Mouse (Mus musculus): ENCODE results near the gene Tarbp1.
"Not testable (repeated sequence)": the region's sequence is repeated elsewhere in the genome, so short reads cannot be mapped to it uniquely, and the experiment has no call there.

The Tarbp1 gene

DNA sequence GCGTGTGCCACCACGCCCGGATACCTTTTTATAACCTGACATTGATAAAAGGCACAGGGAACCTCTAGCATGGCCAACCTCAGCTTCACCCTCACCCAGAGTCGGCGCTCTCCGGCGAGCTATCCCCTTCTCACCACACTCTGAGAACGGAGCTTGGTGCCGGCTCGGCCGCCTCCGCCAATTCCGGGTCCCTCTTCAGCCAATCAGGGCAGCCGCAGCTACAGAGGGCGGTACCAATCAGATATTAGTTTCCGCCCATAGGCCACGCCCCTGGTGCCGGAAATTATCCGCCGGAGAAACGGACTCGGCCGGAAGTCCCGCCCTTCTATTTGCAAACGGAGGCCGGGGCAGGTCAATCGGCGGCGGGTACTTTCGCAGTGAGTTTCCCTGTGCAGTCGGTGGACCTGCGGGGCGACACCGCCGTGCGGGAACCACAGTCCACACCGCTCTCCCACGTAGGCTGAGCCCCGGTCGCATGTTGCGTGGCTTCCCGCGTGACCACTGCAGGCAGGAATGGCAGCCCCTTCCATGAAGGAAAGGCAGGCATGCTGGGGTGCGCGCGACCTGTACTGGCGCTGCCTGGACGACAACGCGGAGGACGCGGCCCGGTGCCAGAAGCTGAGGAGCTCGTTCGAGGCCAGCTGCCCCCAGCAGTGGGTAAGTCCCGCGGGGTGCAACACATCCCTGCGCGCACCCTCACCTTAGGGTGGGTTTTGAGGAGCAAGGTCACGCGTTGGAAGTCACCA, 52.5 kb downstream of the Tarbp1 start, which contains the start of gene Coa6:
Gene Coa6, plus strand, starts transcription at position 342 of the 746 bp plus-strand sequence.
- peak; percentile 96 to 98 for DNase-seq (ENCODE audit: low read depth in 2 of 2, low spot score in 2 of 2)

DNA sequence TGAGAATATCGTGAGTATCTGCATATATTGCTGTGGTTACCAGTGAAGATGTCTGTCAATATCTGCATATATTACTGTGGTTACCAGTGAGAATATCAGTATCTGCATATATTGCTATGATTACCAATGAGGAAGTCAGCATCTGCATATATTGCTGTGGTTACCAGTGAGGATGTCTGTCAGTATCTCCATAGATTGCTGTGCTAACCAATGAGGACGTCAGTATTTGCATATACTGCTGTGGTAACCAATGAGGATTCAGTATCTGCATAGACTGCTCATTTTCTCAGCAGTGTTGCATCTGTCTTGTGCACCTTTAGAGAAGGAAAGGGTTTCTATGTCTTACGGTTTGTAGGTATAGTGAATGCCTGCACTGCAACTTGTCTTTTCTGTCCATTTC, 54.0 kb downstream of the Tarbp1 start:
- no peak for DNase-seq (ENCODE audit: low read depth in 2 of 2, low spot score in 2 of 2)

DNA sequence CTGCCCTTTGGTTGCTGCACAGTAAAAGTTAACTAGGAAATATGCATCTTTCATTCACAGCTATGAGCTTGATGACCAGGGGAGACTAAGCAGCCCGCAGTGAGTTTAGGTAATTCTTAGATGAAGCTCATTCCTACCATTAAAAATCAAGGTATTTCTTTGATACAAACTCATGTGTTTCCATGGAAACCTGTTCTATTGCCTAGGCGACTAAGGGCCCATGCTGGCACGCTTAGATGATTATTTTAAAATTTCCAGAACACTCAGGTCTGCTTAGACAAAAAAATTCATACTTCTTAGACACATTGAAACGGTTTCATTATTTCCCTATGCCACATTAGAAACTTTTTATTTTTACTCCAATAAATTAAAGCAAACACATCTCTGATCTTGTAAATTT, 69.8 kb downstream of the Tarbp1 start:
- no peak for DNase-seq (ENCODE audit: low read depth in 2 of 2, low spot score in 2 of 2)

DNA sequence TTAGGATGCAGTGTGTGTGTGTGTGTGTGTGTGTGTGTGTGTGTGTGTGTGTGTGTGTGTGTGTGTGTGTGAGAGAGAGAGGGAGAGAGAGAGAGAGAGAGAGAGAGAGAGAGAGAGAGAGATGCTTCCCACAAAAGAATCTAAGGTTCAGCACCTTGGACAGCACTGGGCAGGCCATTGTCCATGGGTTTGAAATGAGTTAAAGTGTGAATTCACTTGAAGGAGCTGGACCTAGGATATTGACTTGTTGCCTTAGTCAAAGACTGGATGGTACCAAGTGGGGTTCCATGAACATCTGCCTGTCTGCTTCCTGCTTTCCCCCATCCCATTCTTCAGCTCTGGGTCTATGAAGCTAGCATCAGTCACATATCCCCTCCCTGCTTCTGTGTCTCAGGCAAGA, 70.3 kb downstream of the Tarbp1 start:
- not testable (repeated sequence) for DNase-seq (ENCODE audit: low read depth in 2 of 2, low spot score in 2 of 2)

DNA sequence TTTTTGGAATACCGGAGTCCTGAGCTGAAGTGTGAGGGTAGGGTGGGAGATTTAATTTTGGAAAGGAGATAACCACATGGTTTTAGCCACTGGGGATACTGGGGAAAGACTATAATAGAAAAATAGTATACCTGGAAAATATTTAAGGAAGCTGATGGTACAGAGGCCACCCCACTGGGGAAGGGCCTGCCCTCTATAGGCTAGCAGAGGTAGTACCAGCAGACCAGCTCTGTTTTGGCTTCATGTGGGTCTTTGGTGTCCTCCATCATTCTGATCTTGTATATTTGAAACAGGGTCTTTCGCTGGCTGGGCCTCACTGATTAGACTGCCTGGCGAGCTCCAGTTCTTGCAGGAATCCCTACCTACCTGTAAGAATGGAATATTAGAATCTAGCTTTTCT, 76.5 kb downstream of the Tarbp1 start:
- DNase-seq (ENCODE audit: low read depth in 2 of 2, low spot score in 2 of 2) = no peak

- no peak for DNase-seq (ENCODE audit: low read depth in 2 of 2, low spot score in 2 of 2)
Observed at GRCm38 (mm10) chr8:126395917-126396316, 78.9 kb downstream of the Tarbp1 start.

- DNase-seq (ENCODE audit: low read depth in 2 of 2, low spot score in 2 of 2) = no peak
Observed at GRCm38 (mm10) chr8:126395386-126395785, 79.5 kb downstream of the Tarbp1 start.

GRCm38 (mm10) chr8:126391541-126391940, 83.3 kb downstream of the Tarbp1 start:
- no peak for DNase-seq (ENCODE audit: low read depth in 2 of 2, low spot score in 2 of 2)

DNA sequence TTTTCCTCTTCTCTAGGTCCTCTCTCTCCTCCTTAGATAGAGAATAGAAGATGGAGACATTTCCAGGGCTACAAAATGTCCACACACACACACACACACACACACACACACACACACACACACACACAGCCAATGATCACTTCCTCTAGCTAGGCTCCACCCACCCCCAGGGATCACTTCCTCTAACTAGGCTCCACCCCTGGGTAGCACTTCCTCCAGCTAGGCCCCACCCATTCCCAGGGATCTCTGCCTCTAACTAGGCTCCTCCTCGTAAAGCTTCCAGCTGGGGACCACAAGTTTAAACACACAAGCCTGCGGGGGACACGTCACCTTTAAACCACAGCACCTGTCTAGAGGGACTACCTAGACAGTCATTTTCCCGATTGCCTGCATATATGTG, 87.3 kb downstream of the Tarbp1 start:
- no peak for DNase-seq (ENCODE audit: low read depth in 2 of 2, low spot score in 2 of 2)

DNA sequence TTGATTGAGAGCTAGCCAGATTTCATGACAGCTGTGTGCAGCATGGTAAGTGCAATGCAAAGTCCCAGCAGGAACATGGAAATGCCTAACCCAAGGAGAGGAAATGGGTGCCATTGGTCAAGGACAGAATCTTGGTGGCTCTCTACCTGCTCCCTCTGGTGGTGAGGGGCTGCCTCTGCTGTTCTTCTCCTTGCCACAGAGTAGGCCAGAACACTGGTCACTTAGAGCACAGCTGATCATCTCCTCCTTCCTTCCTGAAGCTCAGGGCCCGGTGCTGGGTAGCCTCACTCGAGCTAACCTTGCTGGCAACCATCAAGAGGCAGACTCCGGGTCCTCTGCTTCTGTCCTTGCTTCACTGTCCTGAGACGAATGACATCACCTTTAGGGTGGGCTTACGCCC, 92.1 kb downstream of the Tarbp1 start:
- no peak for DNase-seq (ENCODE audit: low read depth in 2 of 2, low spot score in 2 of 2)

DNA sequence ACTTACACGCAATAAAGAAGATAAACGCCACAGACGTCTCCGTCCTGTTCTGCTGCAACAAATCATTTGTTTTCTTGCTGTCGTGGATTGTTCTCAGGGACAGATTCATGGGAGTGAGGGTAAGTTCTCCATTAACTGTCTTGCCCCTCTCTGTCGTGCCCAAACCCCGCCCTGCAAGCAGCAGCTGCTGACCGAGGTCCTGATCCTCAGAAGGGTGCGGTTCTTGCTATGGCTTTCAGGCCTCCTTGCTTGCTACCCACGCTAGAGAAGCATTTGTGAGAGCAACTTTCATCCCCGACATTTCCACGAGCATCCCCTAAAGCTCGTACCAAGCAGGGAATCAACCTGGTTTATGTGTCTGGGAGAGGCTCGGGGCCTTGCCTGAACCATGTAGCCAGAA, 92.6 kb downstream of the Tarbp1 start:
- DNase-seq (ENCODE audit: low read depth in 2 of 2, low spot score in 2 of 2) = no peak

DNA sequence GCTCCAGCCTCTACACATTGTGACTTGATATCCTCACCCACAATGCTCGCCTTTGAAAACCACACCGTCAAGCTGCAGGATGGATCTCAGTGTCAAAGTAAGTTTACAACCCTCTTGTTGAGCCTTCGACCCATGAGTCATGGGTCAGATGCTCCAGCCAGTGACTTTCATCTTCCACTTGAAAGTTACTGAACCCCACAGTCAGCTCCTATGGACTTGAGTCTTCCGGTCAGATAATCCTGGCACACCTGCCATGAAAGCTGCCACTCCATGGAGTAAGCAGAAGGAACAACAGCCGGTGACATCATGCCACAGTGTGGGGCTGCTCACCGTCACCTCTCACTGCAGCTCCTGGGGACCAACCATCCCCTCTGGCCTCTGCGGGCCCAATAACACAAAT, 93.6 kb downstream of the Tarbp1 start:
- DNase-seq (ENCODE audit: low read depth in 2 of 2, low spot score in 2 of 2) = no peak

GRCm38 (mm10) chr8:126380141-126380540, 94.7 kb downstream of the Tarbp1 start:
- no peak for DNase-seq (ENCODE audit: low read depth in 2 of 2, low spot score in 2 of 2)

- DNase-seq (ENCODE audit: low read depth in 2 of 2, low spot score in 2 of 2) = no peak
Observed at GRCm38 (mm10) chr8:126379580-126379979, 95.3 kb downstream of the Tarbp1 start.

Data from CD8-positive naive resting alpha-beta T cell, adult 2 months (primary cell).